Mouse (Mus musculus) forebrain, embryonic 12.5 days (tissue): ENCODE measurements around the gene Pxmp4. TPM values are rescaled to one million over a fixed set of nuclear protein-coding genes. Genes with fewer than 3 reads are reported as not detected.

Experiments used
- ATAC-seq: fragments of 200-750 bp; cut with Nextera tagmentation; 2 replicates; pipeline ENCODE4 v1.8.0; 2017; ENCODE audit warnings: moderate TSS enrichment; ENCODE audit not compliant: low FRiP score
- H3K27ac ChIP-seq: fragments of 300-500 bp; sonication (generic); 2 replicates; pipeline ENCODE4 v1.5.1; 2016; ENCODE audit warnings: mild to moderate bottlenecking
- H3K27me3 ChIP-seq: fragments of 300-500 bp; sonication (generic); 2 replicates; pipeline ENCODE4 v1.6.1; 2016; ENCODE audit warnings: mild to moderate bottlenecking
- H3K36me3 ChIP-seq: fragments of 300-500 bp; sonication (generic); replicated peaks from 2 replicates; pipeline ENCODE4 v1.6.1; 2016; ENCODE audit warnings: mild to moderate bottlenecking
- H3K4me1 ChIP-seq: fragments of 300-500 bp; sonication (generic); 2 replicates; pipeline ENCODE4 v1.6.1; 2016
- H3K4me2 ChIP-seq: fragments of 300-500 bp; sonication (generic); 2 replicates; pipeline ENCODE4 v1.6.1; 2016; ENCODE audit warnings: mild to moderate bottlenecking, moderate library complexity
- H3K4me3 ChIP-seq: fragments of 300-500 bp; sonication (generic); replicated peaks from 2 replicates; pipeline ENCODE4 v1.5.1; 2016; ENCODE audit warnings: mild to moderate bottlenecking
- H3K9ac ChIP-seq: fragments of 300-500 bp; sonication (generic); 2 replicates; pipeline ENCODE4 v1.6.1; 2016; ENCODE audit warnings: mild to moderate bottlenecking
- H3K9me3 ChIP-seq: fragments of 300-500 bp; sonication (generic); 2 replicates; pipeline ENCODE4 v1.6.1; 2016
- WGBS: fragments of 180-500 bp; shearing (Covaris S2); methylation state at CpG from one replicate; pipeline ENCODE4 v1.1.7; 2016; 5-methylcytosine and 5-hydroxymethylcytosine counted together
- polyA plus RNA-seq: library from polyadenylated mRNA; unstranded; fragments of >200 nt; fragmentation: Nextera tagmentation; extraction: Ambion mirVana; gene quantifications from 2 replicates; pipeline ENCODE4 v1.2.1, GENCODE M21; 2016

Gene Pxmp4
- polyA plus RNA-seq, 1 experiment from 2014 or later: 11.2 TPM

GRCm38 (mm10) chr2:154581421-154581820 lies 22.1 kb downstream of the Pxmp4 start:
- Histone ChIP-seq H3K4me3 (no peak overlapping the region), H3K4me2 (no peak overlapping the region), H3K9me3 (no peaks in the 10 kb centered on the region), H3K27ac (no peak overlapping the region), H3K4me1 (peaks cover 31% of the 10 kb centered on the region), H3K27me3 (0 out of 2 replicates have a peak, but pooled peaks cover 4% of the 10 kb centered on the region), H3K36me3 (no peaks in the 10 kb centered on the region; the same call in 1 of the 2 replicates), H3K9ac (no peak overlapping the region)
- no peak for ATAC-seq
- WGBS: 96% methylated on average over 1 of the region's 1 CpGs

- Histone ChIP-seq H3K36me3 (no peaks in the 10 kb centered on the region), H3K9ac (no peak overlapping the region), H3K4me3 (no peak overlapping the region), H3K27ac (no peak overlapping the region), H3K4me2 (no peak overlapping the region), H3K27me3 (0 out of 2 replicates have a peak, but pooled peaks cover 4% of the 10 kb centered on the region), H3K4me1 (peaks cover 33% of the 10 kb centered on the region), H3K9me3 (no peaks in the 10 kb centered on the region)
- ATAC-seq: no peak
- WGBS: 90% methylated on average over 8 of the region's 8 CpGs
Measured at GRCm38 (mm10) chr2:154580586-154580985, 22.9 kb downstream of the Pxmp4 start.

- Histone ChIP-seq H3K4me3 (no peak overlapping the region), H3K36me3 (no peaks in the 10 kb centered on the region), H3K27ac (peak overlapping the region; percentile 75), H3K27me3 (no peaks in the 10 kb centered on the region), H3K9ac (no peak overlapping the region; the same call in 1 of the 2 replicates), H3K9me3 (no peaks in the 10 kb centered on the region), H3K4me1 (peaks cover 17% of the 10 kb centered on the region), H3K4me2 (no peak overlapping the region)
- 68% methylated on average over 6 of the region's 6 CpGs for WGBS
- peak; percentile 30; the same call in 1 of the 2 replicates for ATAC-seq
Measured at GRCm38 (mm10) chr2:154577744-154578067, 25.8 kb downstream of the Pxmp4 start.

- H3K4me2 ChIP-seq: no peak overlapping the region
- H3K4me3 ChIP-seq: no peak overlapping the region
- H3K4me1 ChIP-seq: peaks cover 17% of the 10 kb centered on the region
- no peaks in the 10 kb centered on the region for H3K36me3 ChIP-seq
- peak overlapping the region; percentile 38; the same call in 1 of the 2 replicates for H3K9ac ChIP-seq
- no peaks in the 10 kb centered on the region for H3K27me3 ChIP-seq
- ATAC-seq: peak; percentile 55
- H3K27ac ChIP-seq: peak overlapping the region; percentile 75
- no peaks in the 10 kb centered on the region for H3K9me3 ChIP-seq
- WGBS: 28% methylated on average over 12 of the region's 12 CpGs
Measured at GRCm38 (mm10) chr2:154576876-154577743, 26.4 kb downstream of the Pxmp4 start.

GRCm38 (mm10) chr2:154574271-154574670 lies 29.2 kb downstream of the Pxmp4 start:
- Histone ChIP-seq H3K4me2 (no peak overlapping the region), H3K4me3 (no peak overlapping the region), H3K36me3 (no peaks in the 10 kb centered on the region), H3K4me1 (peaks cover 27% of the 10 kb centered on the region), H3K27ac (no peak overlapping the region), H3K9me3 (no peaks in the 10 kb centered on the region), H3K9ac (no peak overlapping the region), H3K27me3 (no peaks in the 10 kb centered on the region)
- ATAC-seq: no peak
- WGBS: 50% methylated on average over 7 of the region's 7 CpGs

- no peak overlapping the region for H3K4me2 ChIP-seq
- H3K9me3 ChIP-seq: no peaks in the 10 kb centered on the region
- H3K4me1 ChIP-seq: peaks cover 40% of the 10 kb centered on the region
- no peak for ATAC-seq
- H3K27me3 ChIP-seq: no peaks in the 10 kb centered on the region
- no peak overlapping the region for H3K4me3 ChIP-seq
- no peak overlapping the region for H3K9ac ChIP-seq
- no peak overlapping the region for H3K27ac ChIP-seq
- WGBS: 82% methylated on average over 3 of the region's 3 CpGs
- no peaks in the 10 kb centered on the region for H3K36me3 ChIP-seq
Measured at GRCm38 (mm10) chr2:154572996-154573395, 30.5 kb downstream of the Pxmp4 start.

GRCm38 (mm10) chr2:154571976-154572375 lies 31.5 kb downstream of the Pxmp4 start:
- Histone ChIP-seq H3K4me2 (no peak overlapping the region), H3K9ac (no peak overlapping the region), H3K27me3 (no peaks in the 10 kb centered on the region), H3K4me1 (peaks cover 41% of the 10 kb centered on the region), H3K27ac (no peak overlapping the region), H3K9me3 (no peaks in the 10 kb centered on the region), H3K36me3 (no peaks in the 10 kb centered on the region), H3K4me3 (no peak overlapping the region)
- 90% methylated on average over 8 of the region's 8 CpGs for WGBS
- no peak for ATAC-seq

GRCm38 (mm10) chr2:154571266-154571665 lies 32.2 kb downstream of the Pxmp4 start:
- Histone ChIP-seq H3K27me3 (no peaks in the 10 kb centered on the region), H3K4me2 (no peak overlapping the region), H3K36me3 (no peaks in the 10 kb centered on the region), H3K4me1 (peaks cover 41% of the 10 kb centered on the region), H3K9ac (no peak overlapping the region), H3K27ac (no peak overlapping the region), H3K4me3 (no peak overlapping the region), H3K9me3 (no peaks in the 10 kb centered on the region)
- 85% methylated on average over 4 of the region's 4 CpGs for WGBS
- no peak for ATAC-seq

GRCm38 (mm10) chr2:154570666-154571065 lies 32.8 kb downstream of the Pxmp4 start:
- H3K4me1 ChIP-seq: peaks cover 46% of the 10 kb centered on the region
- no peaks in the 10 kb centered on the region for H3K36me3 ChIP-seq
- 79% methylated on average over 4 of the region's 4 CpGs for WGBS
- no peak for ATAC-seq
- no peaks in the 10 kb centered on the region for H3K9me3 ChIP-seq
- peak overlapping the region; percentile 85; the same call in 1 of the 2 replicates for H3K4me2 ChIP-seq
- H3K27ac ChIP-seq: 0 out of 2 replicates have a peak overlapping the region, but pooled peaks have one; percentile 36
- no peak overlapping the region for H3K4me3 ChIP-seq
- no peak overlapping the region for H3K9ac ChIP-seq
- no peaks in the 10 kb centered on the region for H3K27me3 ChIP-seq

- WGBS: under 1% methylated on average over 42 of the region's 44 CpGs
- peak within 1 kb of the TSS; percentile 90 for H3K9ac ChIP-seq
- ATAC-seq: peak; percentile 97
- H3K4me2 ChIP-seq: peak within 1 kb of the TSS; percentile 85
- H3K27me3 ChIP-seq: no peaks in the 10 kb centered on the region
- H3K9me3 ChIP-seq: no peaks in the 10 kb centered on the region
- no peaks in the 10 kb centered on the region for H3K36me3 ChIP-seq
- peak within 1 kb of the TSS; percentile 88 for H3K27ac ChIP-seq
- H3K4me1 ChIP-seq: peaks cover 54% of the 10 kb centered on the region
- H3K4me3 ChIP-seq: peak within 1 kb of the TSS; percentile 92
Measured at GRCm38 (mm10) chr2:154569836-154570286, 33.6 kb downstream of the Pxmp4 start, which contains the start of gene E2f1. Gene E2f1, minus strand, starts transcription at chr2:154569892.

- H3K4me3 ChIP-seq: peak overlapping the region; percentile 92
- H3K27me3 ChIP-seq: no peaks in the 10 kb centered on the region
- under 1% methylated on average over 51 of the region's 70 CpGs for WGBS
- H3K9me3 ChIP-seq: no peaks in the 10 kb centered on the region
- peak overlapping the region; percentile 90 for H3K9ac ChIP-seq
- peak overlapping the region; percentile 88 for H3K27ac ChIP-seq
- peaks cover 58% of the 10 kb centered on the region for H3K4me1 ChIP-seq
- peak overlapping the region; percentile 85 for H3K4me2 ChIP-seq
- ATAC-seq: peak; percentile 79
- H3K36me3 ChIP-seq: peaks cover 3% of the 10 kb centered on the region
Measured at GRCm38 (mm10) chr2:154569071-154569748, 34.3 kb downstream of the Pxmp4 start.

GRCm38 (mm10) chr2:154568329-154569070 lies 35.0 kb downstream of the Pxmp4 start:
- peak; percentile 18; the same call in 1 of the 2 replicates for ATAC-seq
- no peaks in the 10 kb centered on the region for H3K9me3 ChIP-seq
- H3K9ac ChIP-seq: peak overlapping the region; percentile 90
- peaks cover 58% of the 10 kb centered on the region for H3K4me1 ChIP-seq
- H3K27me3 ChIP-seq: no peaks in the 10 kb centered on the region
- 12% methylated on average over 10 of the region's 10 CpGs for WGBS
- peak overlapping the region; percentile 88 for H3K27ac ChIP-seq
- H3K36me3 ChIP-seq: peaks cover 11% of the 10 kb centered on the region
- peak overlapping the region; percentile 85 for H3K4me2 ChIP-seq
- peak overlapping the region; percentile 92 for H3K4me3 ChIP-seq
